Mouse (Mus musculus) limb, embryonic 13.5 days (tissue): ENCODE measurements around the gene Emcn. TPM values are rescaled to one million over a fixed set of nuclear protein-coding genes. Genes with fewer than 3 reads are reported as not detected.

Experiments
- ATAC-seq: fragments of 200-750 bp; cut with Nextera tagmentation; 2 replicates; pipeline ENCODE4 v1.8.0; 2017; ENCODE audit warnings: low read depth, moderate number of reproducible peaks, moderate TSS enrichment; ENCODE audit not compliant: low FRiP score
- H3K27ac ChIP-seq: fragments of 300-500 bp; sonication (generic); 2 replicates; pipeline ENCODE4 v1.5.1; 2015; ENCODE audit warnings: inconsistent platforms, mild to moderate bottlenecking, moderate library complexity
- H3K27me3 ChIP-seq: fragments of 300-500 bp; sonication (generic); 2 replicates; pipeline ENCODE4 v1.6.1; 2015; ENCODE audit warnings: mild to moderate bottlenecking, inconsistent platforms
- H3K36me3 ChIP-seq: fragments of 300-500 bp; sonication (generic); 2 replicates; pipeline ENCODE4 v1.6.1; 2015; ENCODE audit warnings: inconsistent platforms, mild to moderate bottlenecking, moderate library complexity
- H3K4me1 ChIP-seq: fragments of 300-500 bp; sonication (generic); 2 replicates; pipeline ENCODE4 v1.6.1; 2015; ENCODE audit warnings: inconsistent platforms
- H3K4me2 ChIP-seq: fragments of 300-500 bp; sonication (generic); replicated peaks from 2 replicates; pipeline ENCODE4 v1.6.1; 2015; ENCODE audit warnings: inconsistent platforms, mild to moderate bottlenecking, moderate library complexity
- H3K4me3 ChIP-seq: fragments of 300-500 bp; sonication (generic); 2 replicates; pipeline ENCODE4 v1.5.1; 2015; ENCODE audit warnings: moderate library complexity, mild to moderate bottlenecking, inconsistent platforms
- H3K9ac ChIP-seq: fragments of 300-500 bp; sonication (generic); 2 replicates; pipeline ENCODE4 v1.6.1; 2015; ENCODE audit warnings: mild to moderate bottlenecking, inconsistent platforms
- H3K9me3 ChIP-seq: fragments of 300-500 bp; sonication (generic); 2 replicates; pipeline ENCODE4 v1.6.1; 2016; ENCODE audit warnings: inconsistent platforms
- WGBS: fragments of 180-500 bp; shearing (Covaris S2); methylation state at CpG from one replicate; pipeline ENCODE4 v1.1.7; 2015; 5-methylcytosine and 5-hydroxymethylcytosine counted together
- polyA plus RNA-seq: library from polyadenylated mRNA; unstranded; fragments of >200 nt; fragmentation: Nextera tagmentation; extraction: Ambion mirVana; gene quantifications from 2 replicates; pipeline ENCODE4 v1.2.1, GENCODE M21; 2015

The Emcn gene
- polyA plus RNA-seq, 1 experiment from 2014 or later = 37.6 TPM

DNA sequence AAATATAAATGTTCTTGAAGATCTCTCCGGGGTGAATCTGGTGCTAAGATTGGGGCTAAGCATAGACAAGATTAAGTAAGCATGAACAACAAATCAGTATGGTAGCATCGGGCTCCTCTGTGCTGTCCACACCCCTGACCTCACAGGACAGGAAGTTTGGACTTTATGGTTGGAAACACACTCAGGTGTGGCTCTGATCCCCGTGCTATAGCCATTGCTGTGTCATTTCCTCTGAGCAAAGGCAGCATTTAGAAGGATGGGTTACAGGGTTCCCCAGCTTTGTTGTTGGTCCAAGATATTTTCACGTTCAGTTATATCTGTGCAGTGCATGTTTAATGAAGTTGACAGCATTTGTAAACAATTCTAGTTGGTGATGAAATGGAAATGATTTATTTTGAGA lies 9.9 kb upstream of the Emcn start:
- 48% methylated on average over 4 of the region's 4 CpGs for WGBS
- Histone ChIP-seq H3K9ac (no peak overlapping the region), H3K27me3 (0 out of 2 replicates have a peak, but pooled peaks cover 6% of the 10 kb centered on the region), H3K27ac (no peak overlapping the region), H3K36me3 (no peaks in the 10 kb centered on the region), H3K4me1 (0 out of 2 replicates have a peak, but pooled peaks cover 3% of the 10 kb centered on the region), H3K4me3 (no peak overlapping the region), H3K9me3 (no peaks in the 10 kb centered on the region), H3K4me2 (no peak overlapping the region)
- no peak for ATAC-seq

DNA sequence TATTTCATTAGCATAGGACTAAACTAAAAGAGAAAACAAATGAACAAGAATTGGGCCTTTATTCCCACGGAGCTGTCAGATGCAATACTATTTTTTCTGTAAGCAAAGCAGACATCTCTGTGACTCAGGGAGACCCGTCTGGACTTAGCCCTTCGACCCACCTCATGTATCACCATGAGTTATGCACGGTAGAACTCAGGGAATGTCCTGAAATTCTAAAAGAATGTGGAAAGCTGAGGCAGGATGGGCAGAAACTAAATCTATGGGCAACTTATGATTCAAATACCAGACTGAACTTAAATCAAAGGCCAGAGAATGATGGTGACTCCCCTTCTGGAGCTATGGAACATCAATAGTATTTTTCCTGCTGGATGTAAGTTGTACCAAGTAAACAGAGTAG lies 8.3 kb upstream of the Emcn start:
- 80% methylated on average over 4 of the region's 4 CpGs for WGBS
- no peak overlapping the region for H3K4me3 ChIP-seq

DNA sequence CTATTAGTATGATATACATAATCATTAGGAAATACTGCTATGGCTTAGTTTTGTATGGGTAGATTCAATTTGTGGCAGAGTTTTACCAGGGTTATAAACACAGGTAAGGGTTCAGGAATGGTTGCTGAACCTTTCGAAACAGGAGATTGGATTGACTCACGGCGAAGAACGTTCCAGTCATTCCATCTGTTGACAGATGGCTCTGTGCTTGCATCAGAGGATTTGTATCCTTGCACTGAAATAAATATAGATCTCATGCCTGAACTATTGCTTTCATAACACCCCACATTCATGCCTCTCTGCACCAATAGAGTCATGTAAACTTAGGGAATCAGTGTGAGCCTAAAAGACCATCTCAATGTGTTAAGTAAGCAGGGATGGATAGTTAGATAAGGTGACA lies 4.9 kb upstream of the Emcn start:
- Histone ChIP-seq H3K4me3 (no peak overlapping the region), H3K27ac (no peak overlapping the region), H3K4me1 (0 out of 2 replicates have a peak, but pooled peaks cover 1% of the 10 kb centered on the region), H3K36me3 (no peaks in the 10 kb centered on the region), H3K27me3 (no peaks in the 10 kb centered on the region), H3K9ac (no peak overlapping the region), H3K4me2 (no peak overlapping the region), H3K9me3 (no peaks in the 10 kb centered on the region)
- no peak for ATAC-seq
- 90% methylated on average over 4 of the region's 4 CpGs for WGBS

More for the DNA sequence above, 8.3 kb upstream of the Emcn start:
- H3K27ac ChIP-seq = no peak overlapping the region
- H3K9me3 ChIP-seq = no peaks in the 10 kb centered on the region
- no peak overlapping the region for H3K9ac ChIP-seq
- H3K36me3 ChIP-seq = no peaks in the 10 kb centered on the region
- H3K4me1 ChIP-seq = 0 out of 2 replicates have a peak, but pooled peaks cover 3% of the 10 kb centered on the region
- 0 out of 2 replicates have a peak, but pooled peaks cover 4% of the 10 kb centered on the region for H3K27me3 ChIP-seq
- no peak for ATAC-seq
- no peak overlapping the region for H3K4me2 ChIP-seq

DNA sequence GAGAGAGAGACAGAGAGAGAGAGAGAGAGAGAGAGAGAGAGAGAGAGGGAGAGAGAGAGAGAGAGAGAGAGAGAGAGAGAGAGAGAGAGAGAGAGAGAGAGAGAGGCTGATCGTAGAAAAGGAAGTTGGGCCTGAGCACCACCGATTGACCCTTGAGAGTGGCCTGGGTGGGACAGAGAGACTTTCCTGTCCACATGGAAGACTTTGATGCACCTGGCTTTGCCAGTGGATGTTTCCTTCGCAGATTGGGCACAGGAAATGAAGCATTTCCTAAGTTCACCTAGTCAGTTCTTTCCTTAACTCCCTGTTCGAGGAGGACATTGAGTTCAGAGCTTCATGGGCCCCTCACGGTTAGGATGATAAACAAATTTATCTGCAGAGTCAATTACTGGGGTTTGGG lies 2.6 kb downstream of the Emcn start:
- H3K27me3 ChIP-seq = no peaks in the 10 kb centered on the region
- H3K27ac ChIP-seq = no peak overlapping the region
- H3K36me3 ChIP-seq = no peaks in the 10 kb centered on the region
- no peak overlapping the region for H3K9ac ChIP-seq
- H3K4me1 ChIP-seq = no peaks in the 10 kb centered on the region
- no peak overlapping the region for H3K4me2 ChIP-seq
- 83% methylated on average over 5 of the region's 5 CpGs for WGBS
- no peak overlapping the region for H3K4me3 ChIP-seq
- H3K9me3 ChIP-seq = no peaks in the 10 kb centered on the region
- ATAC-seq = no peak

DNA sequence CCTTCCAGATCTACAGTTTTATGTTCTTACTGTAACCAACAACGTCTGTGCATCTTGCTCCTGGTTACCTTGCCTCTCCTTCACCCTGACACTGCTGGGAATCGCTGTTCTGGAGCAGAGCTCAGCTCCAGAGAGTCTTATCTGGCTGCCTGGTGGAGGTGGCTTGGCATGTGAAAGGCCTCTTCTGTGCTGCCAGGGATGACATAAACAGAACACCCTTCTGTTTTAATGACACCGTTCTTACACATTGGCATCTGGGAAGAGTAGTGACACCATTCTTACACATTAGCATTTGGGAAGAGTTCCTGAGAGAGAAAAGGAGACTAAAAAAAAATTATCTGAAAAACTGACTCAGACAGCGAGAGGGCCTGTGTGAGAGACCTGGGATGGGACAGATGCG lies 11.0 kb downstream of the Emcn start:
- ATAC-seq = no peak
- Histone ChIP-seq H3K4me3 (no peak overlapping the region), H3K36me3 (no peaks in the 10 kb centered on the region), H3K27ac (no peak overlapping the region), H3K27me3 (no peaks in the 10 kb centered on the region), H3K9ac (no peak overlapping the region), H3K4me1 (no peaks in the 10 kb centered on the region), H3K4me2 (no peak overlapping the region), H3K9me3 (no peaks in the 10 kb centered on the region)
- WGBS = 81% methylated on average over 5 of the region's 5 CpGs

DNA sequence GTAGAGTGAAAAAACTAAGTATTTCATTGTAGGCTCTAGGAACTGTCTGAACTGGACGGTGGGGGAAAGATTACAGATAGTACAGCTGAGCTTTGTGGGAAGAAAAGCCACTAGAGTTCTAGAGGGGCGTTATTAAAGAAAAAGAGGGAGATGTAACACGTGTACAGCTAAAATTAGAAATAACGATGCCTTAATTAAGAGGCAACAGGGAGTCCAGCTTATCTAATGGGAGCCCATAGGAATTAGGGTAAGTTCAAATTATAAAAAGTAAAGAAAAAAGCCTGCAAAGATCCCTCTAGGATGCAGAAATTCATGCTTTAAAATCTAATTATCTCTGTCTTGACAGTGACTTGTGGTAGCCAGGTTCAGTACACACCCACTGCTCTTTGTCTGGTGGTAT lies 15.8 kb downstream of the Emcn start:
- ATAC-seq = no peak
- 68% methylated on average over 4 of the region's 4 CpGs for WGBS
- Histone ChIP-seq H3K4me2 (no peak overlapping the region), H3K27ac (no peak overlapping the region), H3K9me3 (no peaks in the 10 kb centered on the region), H3K9ac (no peak overlapping the region), H3K27me3 (no peaks in the 10 kb centered on the region), H3K4me1 (no peaks in the 10 kb centered on the region), H3K36me3 (no peaks in the 10 kb centered on the region), H3K4me3 (no peak overlapping the region)

DNA sequence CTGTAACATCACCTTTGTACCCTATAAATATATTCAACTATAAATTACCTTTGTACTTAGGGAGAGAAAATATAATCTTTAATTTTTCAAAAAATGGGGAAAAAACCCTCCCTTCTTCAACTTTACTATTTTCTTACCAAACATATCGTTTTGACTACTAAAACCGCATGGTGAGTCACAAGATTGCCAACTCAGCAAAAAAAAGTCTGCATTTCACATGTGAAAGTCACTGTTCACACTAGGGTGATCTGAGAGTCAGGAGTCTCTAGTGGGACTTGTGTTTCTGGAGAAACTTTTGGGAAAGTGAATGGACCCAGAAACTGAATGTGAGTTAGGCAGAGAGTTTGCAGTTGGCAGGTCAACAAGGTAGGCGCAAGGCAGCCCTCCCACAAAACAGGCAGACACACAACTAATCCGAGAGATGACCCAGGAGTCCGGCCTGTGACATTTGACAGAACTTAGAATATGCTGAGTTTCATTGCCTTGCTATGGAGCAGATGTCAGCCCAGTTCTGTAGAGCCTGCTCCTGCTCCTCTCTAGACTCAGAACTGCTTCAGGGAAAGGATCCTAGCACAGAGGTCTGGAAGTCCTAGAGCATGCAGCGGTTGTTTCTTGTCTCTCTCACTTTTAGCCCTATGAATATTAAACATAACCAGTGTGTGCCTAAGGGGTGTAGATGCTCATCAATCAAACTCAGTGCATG lies 26.4 kb downstream of the Emcn start:
- no peaks in the 10 kb centered on the region for H3K9me3 ChIP-seq
- no peak overlapping the region for H3K27ac ChIP-seq
- H3K4me2 ChIP-seq = no peak overlapping the region
- no peak overlapping the region for H3K4me3 ChIP-seq
- H3K4me1 ChIP-seq = no peaks in the 10 kb centered on the region
- no peak overlapping the region for H3K9ac ChIP-seq
- H3K27me3 ChIP-seq = no peaks in the 10 kb centered on the region
- no peak for ATAC-seq
- 82% methylated on average over 6 of the region's 6 CpGs for WGBS
- H3K36me3 ChIP-seq = no peaks in the 10 kb centered on the region

DNA sequence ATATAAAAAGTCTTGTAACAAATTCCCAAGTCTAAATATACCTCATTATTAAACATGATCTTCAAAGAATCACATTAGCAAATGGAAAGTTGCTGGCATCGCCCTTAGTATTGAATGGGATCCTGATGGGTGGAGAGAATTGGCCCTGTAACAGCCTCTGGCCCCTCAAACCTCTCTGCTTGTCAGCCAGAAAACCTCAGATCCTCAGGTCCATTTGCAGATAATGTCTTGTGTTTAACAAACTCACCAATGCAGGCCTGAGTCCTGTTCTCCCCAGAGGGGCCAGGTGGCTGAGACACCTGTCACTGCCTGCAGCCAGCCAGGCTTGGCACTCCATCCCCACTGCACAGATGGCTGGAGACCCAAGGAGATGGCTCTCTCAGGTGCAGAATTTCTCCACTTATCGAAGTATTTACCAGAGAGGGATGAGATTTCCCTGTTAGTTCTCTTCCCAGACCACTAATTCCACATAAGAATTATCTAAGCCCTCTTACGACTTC lies 27.0 kb downstream of the Emcn start:
- H3K27ac ChIP-seq = no peak overlapping the region
- H3K9me3 ChIP-seq = no peaks in the 10 kb centered on the region
- no peak for ATAC-seq
- no peaks in the 10 kb centered on the region for H3K36me3 ChIP-seq
- WGBS = 77% methylated on average over 3 of the region's 3 CpGs
- H3K9ac ChIP-seq = no peak overlapping the region
- H3K4me1 ChIP-seq = no peaks in the 10 kb centered on the region
- H3K27me3 ChIP-seq = no peaks in the 10 kb centered on the region
- no peak overlapping the region for H3K4me2 ChIP-seq
- no peak overlapping the region for H3K4me3 ChIP-seq

DNA sequence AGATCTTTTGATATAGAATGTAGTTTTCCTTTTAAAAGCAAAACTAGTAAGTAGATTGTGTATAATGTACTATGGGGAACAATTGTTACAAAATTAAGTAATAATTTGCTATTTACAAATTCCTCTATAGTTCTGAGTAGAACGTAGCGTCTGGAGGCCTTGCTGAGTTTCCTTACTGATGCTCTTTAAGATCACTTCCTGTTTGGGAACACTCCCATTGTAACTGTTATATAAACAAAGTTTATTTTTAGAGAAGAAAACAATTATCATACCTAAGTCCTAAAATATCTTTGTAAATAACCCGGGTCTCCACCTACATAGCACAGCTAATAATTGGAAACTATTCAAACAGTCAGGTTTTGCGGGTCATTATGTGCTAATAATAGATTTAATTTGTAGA lies 32.0 kb downstream of the Emcn start:
- Histone ChIP-seq H3K27ac (no peak overlapping the region), H3K4me2 (no peak overlapping the region), H3K4me1 (no peaks in the 10 kb centered on the region), H3K36me3 (no peaks in the 10 kb centered on the region), H3K27me3 (no peaks in the 10 kb centered on the region), H3K4me3 (no peak overlapping the region), H3K9ac (no peak overlapping the region), H3K9me3 (no peaks in the 10 kb centered on the region)
- no peak for ATAC-seq
- WGBS = 73% methylated on average over 4 of the region's 4 CpGs

DNA sequence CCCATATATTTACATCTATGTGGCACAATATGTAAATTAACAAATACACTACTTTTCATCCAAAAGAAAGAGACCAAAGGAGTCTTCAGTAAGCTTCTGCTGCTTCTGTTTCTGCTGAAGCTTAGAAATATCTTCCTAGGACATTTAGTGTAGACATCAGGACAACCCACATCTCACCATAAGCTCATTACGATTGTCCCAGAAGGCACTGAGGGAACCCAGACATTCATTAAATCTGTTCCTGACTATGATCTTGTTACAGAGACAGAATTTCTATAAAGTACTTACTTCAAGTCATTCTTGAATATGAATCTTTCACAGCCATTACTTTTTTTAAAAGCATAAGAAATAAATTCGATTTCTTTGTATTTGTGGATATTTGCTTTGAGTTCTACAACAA lies 41.4 kb downstream of the Emcn start:
- H3K27ac ChIP-seq = no peak overlapping the region
- H3K36me3 ChIP-seq = no peaks in the 10 kb centered on the region
- H3K9me3 ChIP-seq = no peaks in the 10 kb centered on the region
- no peak overlapping the region for H3K4me2 ChIP-seq
- H3K27me3 ChIP-seq = no peaks in the 10 kb centered on the region
- ATAC-seq = no peak
- H3K4me1 ChIP-seq = no peaks in the 10 kb centered on the region
- 81% methylated on average over 2 of the region's 2 CpGs for WGBS
- H3K9ac ChIP-seq = no peak overlapping the region
- H3K4me3 ChIP-seq = no peak overlapping the region

DNA sequence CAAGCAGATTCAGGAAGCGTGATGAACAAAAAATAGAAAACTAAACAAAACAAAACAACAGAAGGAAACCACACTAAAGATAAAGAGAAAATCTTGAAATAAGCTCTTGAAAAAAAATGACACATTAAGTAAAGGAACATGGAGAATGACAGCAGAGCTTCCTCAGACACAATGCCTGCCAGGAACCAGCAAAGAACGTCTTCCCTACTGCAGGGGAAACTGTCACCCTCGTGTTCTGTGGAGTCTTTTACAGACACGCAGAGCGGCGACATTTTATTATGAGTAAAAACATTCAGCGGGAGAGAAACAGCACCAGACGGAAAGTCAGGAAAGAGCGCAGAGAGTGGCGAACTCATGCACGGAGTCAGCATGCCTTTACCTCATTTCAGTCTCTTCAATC lies 54.7 kb downstream of the Emcn start:
- Histone ChIP-seq H3K36me3 (no peaks in the 10 kb centered on the region), H3K9me3 (no peaks in the 10 kb centered on the region), H3K4me1 (no peaks in the 10 kb centered on the region), H3K27ac (no peak overlapping the region), H3K9ac (no peak overlapping the region), H3K4me3 (no peak overlapping the region), H3K27me3 (no peaks in the 10 kb centered on the region), H3K4me2 (no peak overlapping the region)
- ATAC-seq = no peak
- 74% methylated on average over 11 of the region's 11 CpGs for WGBS

DNA sequence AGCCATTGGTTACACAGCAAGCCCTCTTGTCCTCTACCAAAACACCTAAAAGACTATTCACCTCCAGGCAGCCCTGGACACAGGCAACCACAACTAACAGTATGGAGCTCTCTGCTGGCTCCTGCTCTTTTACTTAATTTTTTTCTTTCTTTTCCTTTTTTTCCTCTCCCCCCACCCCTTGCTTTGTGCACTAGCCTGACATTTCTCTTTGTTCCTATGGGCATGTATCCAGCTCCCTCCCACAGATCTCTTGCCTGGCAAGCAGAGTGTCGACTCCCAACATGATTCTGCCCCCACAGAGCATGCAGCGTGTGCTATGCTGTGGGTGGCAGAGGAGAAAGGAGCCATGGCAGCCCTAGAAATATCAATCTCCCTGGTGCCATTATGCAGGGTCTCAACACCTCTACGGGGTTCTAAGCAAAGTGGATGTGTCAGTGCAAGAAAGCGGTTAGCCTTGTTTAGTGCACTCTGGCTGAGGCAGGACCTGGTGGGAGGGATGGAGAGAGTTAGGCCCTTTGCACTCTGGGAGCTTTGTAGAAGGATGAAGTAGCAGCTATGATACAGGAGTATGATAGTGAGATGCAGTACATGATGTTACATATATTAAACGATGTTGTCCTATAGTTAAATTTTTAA lies 74.7 kb downstream of the Emcn start:
- WGBS = 73% methylated on average over 5 of the region's 5 CpGs
- Histone ChIP-seq H3K4me2 (no peak overlapping the region), H3K4me1 (no peaks in the 10 kb centered on the region), H3K36me3 (no peaks in the 10 kb centered on the region), H3K9ac (no peak overlapping the region), H3K4me3 (no peak overlapping the region), H3K9me3 (no peaks in the 10 kb centered on the region), H3K27ac (no peak overlapping the region), H3K27me3 (no peaks in the 10 kb centered on the region)
- ATAC-seq = no peak

DNA sequence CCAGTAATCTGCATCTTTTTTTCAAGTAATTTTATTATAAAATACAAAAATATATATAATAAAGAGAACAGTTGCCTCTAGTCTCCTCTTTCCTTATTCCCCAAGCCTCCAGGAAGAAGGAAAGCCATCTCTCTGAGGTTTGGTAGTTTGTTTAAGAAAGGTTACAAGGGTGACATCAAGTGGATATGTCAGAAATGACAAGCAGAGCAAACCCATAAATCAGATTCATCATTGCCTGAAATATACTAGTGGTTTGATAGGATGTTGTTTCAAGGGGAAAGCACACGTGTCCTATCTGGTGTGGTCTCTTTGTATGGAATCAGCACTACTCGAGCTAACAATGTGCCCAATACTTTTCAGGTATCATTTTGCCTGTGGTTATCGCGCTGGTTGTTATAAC lies 77.8 kb downstream of the Emcn start:
- 73% methylated on average over 4 of the region's 4 CpGs for WGBS
- no peak overlapping the region for H3K4me2 ChIP-seq
- no peaks in the 10 kb centered on the region for H3K27me3 ChIP-seq
- no peak overlapping the region for H3K27ac ChIP-seq
- no peak for ATAC-seq
- H3K9me3 ChIP-seq = no peaks in the 10 kb centered on the region
- H3K36me3 ChIP-seq = no peaks in the 10 kb centered on the region
- no peaks in the 10 kb centered on the region for H3K4me1 ChIP-seq
- H3K9ac ChIP-seq = no peak overlapping the region
- H3K4me3 ChIP-seq = no peak overlapping the region
